Mouse (Mus musculus): ENCODE measurements around the gene Tmem169. TPM values are rescaled to one million over a fixed set of nuclear protein-coding genes. Genes with fewer than 3 reads are reported as not detected.
"Not testable (repeated sequence)": the region's sequence is repeated elsewhere in the genome, so short reads cannot be mapped to it uniquely, and the experiment has no call there.

The Tmem169 gene
- 36.1 and 39.7 TPM in 2 replicates for polyA plus RNA-seq (2015; fragmentation: Nextera tagmentation; extraction: Ambion mirVana)

GRCm38 (mm10) chr1:72283992-72284485 is at the start of gene Tmem169, which contains the start of gene Pecr:
Gene Tmem169, plus strand, starts transcription at chr1:72284369.
Gene Pecr, minus strand, starts transcription at chr1:72284314.
- Histone ChIP-seq H3K27me3 (no peaks in the 10 kb centered on the region), H3K27ac (peak within 1 kb of the TSS; percentile 87), H3K4me2 (replicated peaks) (peak within 1 kb of the TSS; percentile 84), H3K4me1 (replicated peaks) (peaks cover 34% of the 10 kb centered on the region), H3K4me3 (replicated peaks) (peak within 1 kb of the TSS; percentile 54), H3K9me3 (no peaks in the 10 kb centered on the region), H3K36me3 (peaks cover 5% of the 10 kb centered on the region; the same call in 1 of the 2 replicates), H3K9ac (replicated peaks) (peak within 1 kb of the TSS; percentile 81)
- WGBS = under 1% methylated on average over 30 of the region's 30 CpGs
- ATAC-seq = peak; percentile 96

GRCm38 (mm10) chr1:72236363-72237006 is 47.7 kb upstream of the Tmem169 start:
- under 1% methylated on average over 37 of the region's 50 CpGs for WGBS
- ATAC-seq = peak; percentile 92
- H3K27ac ChIP-seq = peak overlapping the region; percentile 76

GRCm38 (mm10) chr1:72237007-72237775 is 47.0 kb upstream of the Tmem169 start:
- peak; percentile 29; the same call in 1 of the 2 replicates for ATAC-seq
- Histone ChIP-seq H3K4me3 (replicated peaks) (peak overlapping the region; percentile 28), H3K36me3 (no peaks in the 10 kb centered on the region), H3K27ac (no peak overlapping the region), H3K4me1 (replicated peaks) (peaks cover 11% of the 10 kb centered on the region), H3K4me2 (replicated peaks) (peak overlapping the region; percentile 49), H3K9me3 (no peaks in the 10 kb centered on the region), H3K27me3 (peaks cover 25% of the 10 kb centered on the region), H3K9ac (replicated peaks) (no peak overlapping the region)
- 9% methylated on average over 13 of the region's 13 CpGs for WGBS

More at GRCm38 (mm10) chr1:72236363-72237006, 47.7 kb upstream of the Tmem169 start:
- H3K36me3 ChIP-seq, H3K9me3 ChIP-seq: not testable (repeated sequence)
- Histone ChIP-seq H3K27me3 (peaks cover 25% of the 10 kb centered on the region), H3K4me2 (replicated peaks) (peak overlapping the region; percentile 71), H3K4me3 (replicated peaks) (peak overlapping the region; percentile 59), H3K9ac (replicated peaks) (peak overlapping the region; percentile 72), H3K4me1 (replicated peaks) (peaks cover 11% of the 10 kb centered on the region)

- H3K9ac ChIP-seq (replicated peaks) = no peak overlapping the region
- 68% methylated on average over 10 of the region's 10 CpGs for WGBS
Measured at GRCm38 (mm10) chr1:72238016-72238580, 46.1 kb upstream of the Tmem169 start.

GRCm38 (mm10) chr1:72239113-72239512 is 45.1 kb upstream of the Tmem169 start:
- Histone ChIP-seq H3K27me3 (peaks cover 25% of the 10 kb centered on the region), H3K4me1 (replicated peaks) (peaks cover 11% of the 10 kb centered on the region)
- H3K36me3 ChIP-seq; ATAC-seq; H3K9me3 ChIP-seq; H3K9ac ChIP-seq (replicated peaks); H3K27ac ChIP-seq; H3K4me3 ChIP-seq (replicated peaks); H3K4me2 ChIP-seq (replicated peaks): not testable (repeated sequence)
- WGBS = 88% methylated on average over 3 of the region's 3 CpGs

More at GRCm38 (mm10) chr1:72238016-72238580, 46.1 kb upstream of the Tmem169 start:
- Histone ChIP-seq H3K27me3 (peaks cover 25% of the 10 kb centered on the region), H3K27ac (no peak overlapping the region), H3K4me3 (replicated peaks) (no peak overlapping the region), H3K4me2 (replicated peaks) (no peak overlapping the region), H3K36me3 (no peaks in the 10 kb centered on the region), H3K4me1 (replicated peaks) (peaks cover 11% of the 10 kb centered on the region), H3K9me3 (no peaks in the 10 kb centered on the region)
- no peak for ATAC-seq

GRCm38 (mm10) chr1:72242581-72243143 is 41.5 kb upstream of the Tmem169 start:
- Histone ChIP-seq H3K27ac (no peak overlapping the region), H3K9ac (replicated peaks) (no peak overlapping the region), H3K4me2 (replicated peaks) (no peak overlapping the region), H3K4me3 (replicated peaks) (no peak overlapping the region), H3K9me3 (no peaks in the 10 kb centered on the region), H3K27me3 (peaks cover 12% of the 10 kb centered on the region), H3K36me3 (no peaks in the 10 kb centered on the region), H3K4me1 (replicated peaks) (peaks cover 5% of the 10 kb centered on the region; the same call in 1 of the 2 replicates)
- WGBS = 82% methylated on average over 5 of the region's 5 CpGs
- ATAC-seq = no peak

GRCm38 (mm10) chr1:72243656-72244316 is 40.4 kb upstream of the Tmem169 start:
- Histone ChIP-seq H3K27ac (peak overlapping the region; percentile 96), H3K9ac (replicated peaks) (peak overlapping the region; percentile 84), H3K9me3 (no peaks in the 10 kb centered on the region), H3K4me2 (replicated peaks) (peak overlapping the region; percentile 59), H3K27me3 (0 out of 2 replicates have a peak, but pooled peaks cover 2% of the 10 kb centered on the region), H3K4me1 (replicated peaks) (no peaks in the 10 kb centered on the region), H3K36me3 (no peaks in the 10 kb centered on the region), H3K4me3 (replicated peaks) (peak overlapping the region; percentile 48)
- ATAC-seq = peak; percentile 94
- under 1% methylated on average over 47 of the region's 47 CpGs for WGBS

GRCm38 (mm10) chr1:72244317-72245036 is 39.7 kb upstream of the Tmem169 start:
- H3K4me3 ChIP-seq (replicated peaks) = peak overlapping the region; percentile 48
- no peak overlapping the region for H3K9ac ChIP-seq (replicated peaks)
- ATAC-seq = peak; percentile 83
- no peaks in the 10 kb centered on the region for H3K9me3 ChIP-seq
- WGBS = 1% methylated on average over 12 of the region's 12 CpGs
- H3K27me3 ChIP-seq = no peaks in the 10 kb centered on the region
- no peaks in the 10 kb centered on the region for H3K4me1 ChIP-seq (replicated peaks)
- peak overlapping the region; percentile 59 for H3K4me2 ChIP-seq (replicated peaks)
- H3K27ac ChIP-seq = peak overlapping the region; percentile 62
- H3K36me3 ChIP-seq = no peaks in the 10 kb centered on the region

GRCm38 (mm10) chr1:72248226-72248737 is 35.9 kb upstream of the Tmem169 start:
- H3K27ac ChIP-seq; H3K27me3 ChIP-seq; H3K36me3 ChIP-seq; H3K4me3 ChIP-seq (replicated peaks); H3K9me3 ChIP-seq; ATAC-seq; H3K4me2 ChIP-seq (replicated peaks); H3K4me1 ChIP-seq (replicated peaks); H3K9ac ChIP-seq (replicated peaks): not testable (repeated sequence)
- 43% methylated on average over 9 of the region's 9 CpGs for WGBS

GRCm38 (mm10) chr1:72251806-72252205 is 32.4 kb upstream of the Tmem169 start:
- Histone ChIP-seq H3K9me3 (no peaks in the 10 kb centered on the region), H3K27me3 (no peaks in the 10 kb centered on the region), H3K27ac (no peak overlapping the region), H3K4me3 (replicated peaks) (no peak overlapping the region), H3K4me1 (replicated peaks) (peaks cover 16% of the 10 kb centered on the region), H3K9ac (replicated peaks) (no peak overlapping the region), H3K4me2 (replicated peaks) (no peak overlapping the region), H3K36me3 (no peaks in the 10 kb centered on the region)
- ATAC-seq = no peak
- 90% methylated on average over 1 of the region's 1 CpGs for WGBS

All from midbrain, embryonic 13.5 days (tissue).